Mouse (Mus musculus) thymus, postnatal 4 days (tissue): ENCODE results near the gene Folr1.

Experiments used
- DNase-seq: peaks from one replicate; pipeline ENCODE4 v3.0.0; 2021

The Folr1 gene

DNA sequence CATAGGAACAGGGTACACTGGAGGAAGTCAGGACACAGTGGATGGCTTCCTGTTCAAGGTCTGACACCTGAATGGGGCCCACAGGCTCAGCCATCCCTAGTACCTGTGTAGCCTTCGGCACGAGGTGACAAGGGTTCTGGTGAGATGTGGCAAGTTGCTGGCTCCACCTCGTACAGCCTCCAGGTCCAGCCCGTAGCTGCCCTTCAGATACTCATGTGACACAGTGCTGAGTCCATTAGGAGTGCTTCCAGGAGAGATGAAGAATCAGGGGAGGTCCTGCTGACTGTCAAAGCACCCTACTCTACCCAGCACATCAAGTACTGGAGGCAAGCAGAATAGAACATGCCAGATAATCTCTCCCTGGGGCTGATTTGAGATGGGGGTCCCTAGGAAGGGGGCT, 38.2 kb downstream of the Folr1 start:
- no peak for DNase-seq

DNA sequence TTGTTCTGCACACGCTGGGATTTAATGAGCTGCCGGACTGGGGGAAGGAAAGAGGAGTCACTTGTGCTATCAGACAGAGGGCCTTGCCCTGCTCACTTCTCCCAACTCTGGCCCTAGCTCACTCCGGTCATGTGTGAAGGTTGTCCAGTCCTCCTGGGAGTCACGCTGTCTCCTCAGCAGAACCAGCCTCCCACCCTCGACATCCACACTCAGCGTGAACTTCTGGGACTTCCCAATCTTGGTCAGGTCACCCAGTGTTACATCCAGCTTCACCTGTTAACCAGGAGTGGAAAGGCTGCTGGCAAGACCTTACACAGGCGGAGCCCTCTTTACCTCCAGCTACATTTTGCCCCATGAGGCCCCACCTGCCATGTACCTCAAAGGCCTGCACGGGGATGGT, 39.2 kb downstream of the Folr1 start:
- DNase-seq: no peak

DNA sequence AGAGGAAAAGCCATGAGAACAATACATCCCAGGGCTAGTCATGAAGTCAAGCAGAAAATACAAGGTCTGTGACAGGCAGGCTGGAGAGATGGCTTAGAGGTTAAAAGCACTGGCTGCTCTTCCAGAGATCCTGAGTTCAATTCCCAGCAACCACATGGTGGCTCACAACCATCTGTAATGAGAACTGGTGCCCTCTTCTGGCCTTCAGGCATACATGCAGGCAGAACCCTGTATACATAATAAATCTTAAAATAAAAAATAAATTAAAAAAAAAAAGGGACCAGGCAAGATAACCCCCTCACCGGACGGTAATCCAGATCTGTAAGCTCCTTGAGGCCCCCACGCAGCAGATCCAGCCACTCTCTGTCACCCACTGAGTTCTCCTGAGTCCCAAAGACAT, 40.2 kb downstream of the Folr1 start:
- DNase-seq: no peak

DNA sequence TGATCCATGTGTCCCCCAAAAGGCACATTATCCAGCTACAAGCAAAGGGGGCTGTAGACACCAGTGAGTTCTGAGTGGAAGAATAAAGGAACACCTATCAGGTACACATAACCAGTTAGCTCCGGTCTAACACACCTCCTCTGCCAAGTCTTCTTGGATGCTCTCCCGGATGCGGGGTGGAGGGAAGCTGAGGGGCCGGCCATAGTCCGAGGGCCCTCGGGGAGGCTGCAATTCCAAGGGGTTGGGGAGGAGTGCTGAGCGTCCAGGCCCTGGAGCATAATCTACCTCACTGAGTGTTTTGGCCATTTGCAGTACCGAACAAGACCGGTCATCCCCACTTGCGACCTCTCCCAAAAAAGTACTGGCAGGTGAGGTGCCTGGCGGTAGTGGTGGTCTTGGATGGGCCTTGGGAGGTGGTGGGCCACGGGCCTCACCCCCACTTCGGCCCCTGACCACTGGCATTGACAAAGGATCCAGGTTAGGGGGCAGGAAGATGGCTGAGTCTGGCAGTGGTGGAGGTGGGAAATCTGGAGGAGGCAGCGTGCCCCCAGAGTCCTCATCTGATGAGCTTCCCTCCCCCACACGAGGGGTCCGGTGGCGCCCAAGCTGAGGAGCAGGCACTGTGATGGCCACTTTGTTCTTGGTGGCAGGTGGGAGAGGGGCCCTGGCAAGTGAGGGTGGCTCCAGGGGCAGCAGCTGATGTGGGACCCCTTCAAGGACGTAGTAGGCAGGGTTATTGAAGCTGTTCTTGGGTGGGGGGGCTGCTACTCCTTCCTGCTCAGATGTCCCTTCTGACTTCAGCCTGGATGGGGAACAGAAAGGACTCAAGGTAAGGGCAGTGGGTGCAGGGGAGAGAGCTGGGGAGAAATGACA, 46.6 kb downstream of the Folr1 start:
- DNase-seq: no peak

DNA sequence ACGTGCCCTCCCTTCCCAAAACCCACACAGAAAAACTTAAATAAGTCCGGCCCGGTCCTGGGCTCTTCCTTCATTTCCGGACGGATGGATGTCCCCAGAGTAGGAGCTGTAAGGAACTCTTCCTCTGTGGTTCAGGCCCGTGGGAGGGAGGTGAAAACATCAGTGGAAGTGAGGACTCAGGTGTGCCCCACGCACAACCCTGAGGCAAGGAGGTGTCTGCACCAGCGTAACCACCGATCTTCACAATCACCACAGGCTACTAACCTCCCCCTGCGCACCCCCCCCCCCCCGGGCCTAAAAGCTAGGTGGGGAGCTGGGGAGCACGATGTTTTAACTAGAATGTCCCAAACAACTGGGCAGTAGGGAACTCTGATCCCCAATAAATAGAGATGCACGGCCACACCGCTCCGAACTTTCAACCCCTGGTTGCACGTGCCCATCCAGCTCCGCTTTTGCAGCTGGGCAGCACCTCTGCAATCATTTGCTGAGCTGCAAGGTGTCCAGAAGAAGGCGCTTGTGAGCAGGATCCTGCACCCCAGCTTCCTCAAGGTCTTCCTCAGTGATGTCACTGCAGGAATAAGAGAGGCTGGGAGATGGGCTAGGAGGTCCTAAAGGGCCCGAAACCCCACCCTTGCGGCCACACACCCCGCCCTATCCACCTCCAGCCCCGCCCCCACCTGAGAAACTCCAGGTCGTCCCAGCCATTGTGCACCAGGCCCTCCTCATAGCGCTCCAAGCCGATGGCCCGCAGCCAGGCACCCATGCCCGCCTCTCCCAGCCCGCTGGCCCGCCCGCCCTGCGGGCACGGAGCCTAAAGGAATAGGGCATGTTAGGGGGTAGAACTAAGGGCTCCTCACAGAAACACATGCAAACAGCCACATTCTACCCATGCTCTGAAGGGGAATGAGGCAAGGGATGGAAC, 47.5 kb downstream of the Folr1 start:
- peak; percentile 30 for DNase-seq

DNA sequence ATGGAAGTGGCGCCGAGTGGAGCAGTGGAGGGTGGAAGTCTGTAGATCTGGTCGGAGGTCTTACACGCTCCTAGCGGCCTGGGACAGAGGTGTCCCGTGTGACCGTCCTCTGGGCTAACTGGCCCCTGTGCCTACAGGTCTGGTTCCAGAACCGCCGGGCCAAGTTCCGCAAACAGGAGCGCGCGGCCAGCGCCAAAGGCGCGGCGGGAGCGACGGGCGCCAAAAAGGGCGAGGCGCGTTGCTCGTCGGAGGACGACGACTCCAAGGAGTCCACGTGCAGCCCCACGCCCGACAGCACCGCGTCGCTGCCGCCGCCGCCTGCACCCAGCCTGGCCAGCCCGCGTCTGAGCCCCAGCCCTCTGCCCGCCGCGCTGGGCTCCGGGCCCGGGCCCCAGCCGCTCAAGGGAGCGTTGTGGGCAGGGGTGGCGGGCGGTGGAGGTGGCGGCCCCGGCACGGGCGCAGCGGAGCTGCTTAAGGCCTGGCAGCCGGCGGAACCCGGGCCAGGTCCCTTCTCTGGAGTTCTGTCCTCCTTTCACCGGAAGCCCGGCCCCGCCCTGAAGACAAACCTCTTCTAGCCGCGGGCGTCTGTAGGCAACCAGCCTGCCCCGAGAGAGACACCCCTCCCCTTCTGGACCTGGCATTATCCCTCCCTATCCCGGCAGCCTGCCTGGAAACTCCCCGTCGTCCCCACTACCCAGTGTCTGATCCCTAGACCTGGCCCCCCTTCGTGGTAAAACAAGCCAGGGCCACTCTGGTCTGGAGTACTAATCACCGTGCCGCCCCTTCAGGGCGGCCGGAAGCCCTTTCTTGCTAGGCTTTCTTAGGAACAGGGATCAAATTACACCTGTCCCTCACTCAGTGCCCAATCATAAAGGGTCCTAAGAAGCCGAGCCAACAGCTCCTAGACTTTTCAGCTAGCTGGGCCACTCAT, 48.8 kb downstream of the Folr1 start:
- peak; percentile 51 for DNase-seq

DNA sequence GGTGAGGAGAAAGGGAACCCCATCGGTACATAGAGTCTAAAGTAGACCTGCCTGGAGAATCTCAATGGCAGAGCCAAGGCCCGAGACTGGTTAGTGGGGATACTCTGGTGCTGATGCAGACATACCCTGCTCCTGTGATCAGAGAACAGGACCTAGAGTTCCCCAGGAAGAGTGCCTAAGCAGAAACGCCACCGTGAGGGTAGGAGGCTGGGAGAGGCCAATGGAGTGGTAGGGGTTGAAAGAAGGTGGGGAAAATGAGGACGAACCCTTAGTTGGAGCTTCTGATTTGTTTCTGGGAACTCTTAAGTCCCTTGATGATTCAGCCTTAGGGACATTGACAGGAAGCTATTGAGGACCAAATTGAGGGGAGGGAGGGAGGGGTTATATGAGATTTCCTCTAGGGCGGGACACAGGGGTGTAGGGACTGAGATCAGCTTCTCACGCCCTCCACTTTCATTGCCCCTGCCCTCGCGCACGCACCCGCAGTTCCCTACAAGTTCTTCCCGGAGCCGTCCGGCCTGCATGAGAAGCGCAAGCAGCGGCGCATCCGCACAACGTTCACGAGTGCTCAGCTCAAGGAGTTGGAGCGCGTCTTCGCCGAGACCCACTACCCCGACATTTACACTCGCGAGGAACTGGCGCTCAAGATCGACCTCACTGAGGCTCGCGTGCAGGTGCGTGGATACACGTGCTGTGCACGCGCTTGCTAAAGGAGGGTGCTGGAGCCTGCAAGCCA, 50.1 kb downstream of the Folr1 start:
- peak; percentile 46 for DNase-seq

DNA sequence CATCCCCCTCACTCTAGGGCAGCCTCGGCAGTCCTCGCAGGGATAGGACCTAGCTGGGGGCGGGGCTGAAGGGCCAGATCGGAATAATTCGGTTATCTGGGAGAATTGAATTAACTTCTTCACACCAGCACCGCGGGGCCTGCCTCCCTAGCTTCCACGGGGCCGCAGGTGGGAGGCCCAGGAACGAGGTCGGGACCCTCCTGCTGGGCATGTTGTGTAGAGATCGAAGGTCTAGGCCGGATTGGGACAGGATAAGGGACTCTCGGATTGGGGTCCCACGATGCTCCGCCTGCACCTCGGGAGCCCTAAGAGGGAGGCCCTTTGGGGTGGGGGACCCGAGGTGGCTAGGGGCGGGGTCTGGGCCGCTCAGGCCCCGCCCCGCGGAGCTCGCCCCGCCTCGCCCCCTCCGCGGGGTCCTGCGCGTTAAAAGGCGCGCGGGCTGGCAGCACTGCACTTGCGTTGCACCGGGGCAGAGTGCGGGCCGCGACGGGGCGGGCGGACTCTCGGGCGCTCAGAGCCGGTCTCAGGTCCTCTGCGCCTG, 52.7 kb downstream of the Folr1 start, which contains the start of gene Phox2a:
Phox2a (plus strand) TSS at position 453 of the 541 bp plus-strand sequence.
- no peak for DNase-seq
